Mouse (Mus musculus): ENCODE results near the gene Tsc22d3. TPM values are rescaled to one million over a fixed set of nuclear protein-coding genes. Genes with fewer than 3 reads are reported as not detected.
"Not testable (repeated sequence)": the region's sequence is repeated elsewhere in the genome, so short reads cannot be mapped to it uniquely, and the experiment has no call there.

Tsc22d3 gene
- total and polyA plus RNA-seq, 3 experiments: 133 to 205 (median 140) TPM

- no peak for TF ChIP-seq EP300 (IDR thresholded peaks at IDR 0.05; ENCODE audit: insufficient read depth, low read depth, low read length)
- TF ChIP-seq POLR2A (IDR thresholded peaks at IDR 0.05; ENCODE audit: insufficient read depth, low read depth, low read length): no peak
- no peak for DNase-seq
- H3K9ac ChIP-seq (ENCODE audit: low read depth, low read length): no peak overlapping the region
- no peaks in the 10 kb centered on the region for H3K36me3 ChIP-seq (ENCODE audit: control insufficient read depth, insufficient read depth, low read length)
- peak overlapping the region; percentile 42 for H3K27ac ChIP-seq
- intact Hi-C loops (cut with DNase I): no loop called here
- H3K79me2 ChIP-seq (replicated peaks; ENCODE audit: control insufficient read depth, insufficient read depth, low read length): no peaks in the 10 kb centered on the region
- no peaks in the 10 kb centered on the region for H3K27me3 ChIP-seq (ENCODE audit: control insufficient read depth, insufficient read depth, low read length)
- H3K4me3 ChIP-seq: no peak overlapping the region
- 51% methylated on average over 6 of the region's 6 CpGs for WGBS
- peaks cover 15% of the 10 kb centered on the region for H3K4me1 ChIP-seq (ENCODE audit: control insufficient read depth, insufficient read depth, low read length)
These were observed 93.9 kb downstream of the Tsc22d3 start for GRCm38 (mm10) chrX:140506436-140507180.

- WGBS: 50% methylated on average over 15 of the region's 15 CpGs
- intact Hi-C loops (cut with DNase I): no loop called here
These were observed 94.8 kb downstream of the Tsc22d3 start for GRCm38 (mm10) chrX:140505497-140506238.

DNA sequence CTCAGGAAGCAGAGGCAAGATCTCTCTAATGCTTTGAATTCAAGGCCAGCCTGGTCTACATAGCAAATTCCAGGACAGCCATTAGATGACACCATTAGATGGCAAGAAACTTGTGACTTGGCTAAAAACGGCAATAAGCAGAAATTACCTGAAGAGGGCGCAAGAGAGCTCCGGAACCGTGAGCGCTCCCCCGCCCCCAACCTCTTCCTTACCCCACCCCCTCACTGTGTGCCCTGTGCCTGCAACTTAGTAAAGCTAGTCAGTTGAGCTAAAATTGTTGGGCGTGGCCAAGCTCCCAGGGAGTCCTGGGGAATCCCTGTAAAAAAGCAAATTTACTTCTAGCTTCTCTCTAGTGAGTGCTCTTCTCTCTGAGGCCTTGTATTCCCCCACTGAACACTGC lies 96.6 kb downstream of the Tsc22d3 start:
- no peak overlapping the region for H3K4me3 ChIP-seq
- H3K9ac ChIP-seq (ENCODE audit: low read depth, low read length): no peak overlapping the region
- intact Hi-C loops (cut with DNase I): loop anchor here (1.0 kb wide), 1 partner anchor 39 kb away; no protein-coding TSS in a partner anchor
- peak; percentile 67 to 74 for DNase-seq
- 17% methylated on average over 7 of the region's 7 CpGs for WGBS
- no peaks in the 10 kb centered on the region for H3K79me2 ChIP-seq (replicated peaks; ENCODE audit: control insufficient read depth, insufficient read depth, low read length)
- TF ChIP-seq EP300 (IDR thresholded peaks at IDR 0.05; ENCODE audit: insufficient read depth, low read depth, low read length): no peak
- peak; percentile 84 for TF ChIP-seq CTCF (IDR thresholded peaks at IDR 0.05)
- peak overlapping the region; percentile 31 for H3K27ac ChIP-seq
- H3K36me3 ChIP-seq (ENCODE audit: control insufficient read depth, insufficient read depth, low read length): no peaks in the 10 kb centered on the region
- H3K27me3 ChIP-seq (ENCODE audit: control insufficient read depth, insufficient read depth, low read length): no peaks in the 10 kb centered on the region
- peaks cover 10% of the 10 kb centered on the region for H3K4me1 ChIP-seq (ENCODE audit: control insufficient read depth, insufficient read depth, low read length)

More at GRCm38 (mm10) chrX:140505497-140506238, 94.8 kb downstream of the Tsc22d3 start:
- Histone ChIP-seq H3K4me1 (ENCODE audit: control insufficient read depth, insufficient read depth, low read length) (peaks cover 14% of the 10 kb centered on the region), H3K27me3 (ENCODE audit: control insufficient read depth, insufficient read depth, low read length) (no peaks in the 10 kb centered on the region), H3K79me2 (replicated peaks; ENCODE audit: control insufficient read depth, insufficient read depth, low read length) (no peaks in the 10 kb centered on the region), H3K4me3 (no peak overlapping the region), H3K27ac (peak overlapping the region; percentile 61), H3K36me3 (ENCODE audit: control insufficient read depth, insufficient read depth, low read length) (no peaks in the 10 kb centered on the region), H3K9ac (ENCODE audit: low read depth, low read length) (0 out of 2 replicates have a peak overlapping the region, but pooled peaks have one; percentile 35)
- peak; percentile 78 to 90 for DNase-seq
- no peak for TF ChIP-seq CTCF (IDR thresholded peaks at IDR 0.05)
- peak; percentile 52 for TF ChIP-seq POLR2A (IDR thresholded peaks at IDR 0.05; ENCODE audit: insufficient read depth, low read depth, low read length)
- TF ChIP-seq EP300 (IDR thresholded peaks at IDR 0.05; ENCODE audit: insufficient read depth, low read depth, low read length): peak; percentile 96

- no peaks in the 10 kb centered on the region for H3K79me2 ChIP-seq (replicated peaks; ENCODE audit: control insufficient read depth, insufficient read depth, low read length)
- TF ChIP-seq POLR2A (IDR thresholded peaks at IDR 0.05; ENCODE audit: insufficient read depth, low read depth, low read length) (no peak), EP300 (IDR thresholded peaks at IDR 0.05; ENCODE audit: insufficient read depth, low read depth, low read length) (no peak)
- H3K4me3 ChIP-seq: no peak overlapping the region
- H3K36me3 ChIP-seq (ENCODE audit: control insufficient read depth, insufficient read depth, low read length): no peaks in the 10 kb centered on the region
- peaks cover 10% of the 10 kb centered on the region for H3K4me1 ChIP-seq (ENCODE audit: control insufficient read depth, insufficient read depth, low read length)
- intact Hi-C loops (cut with DNase I): no loop called here
- H3K27ac ChIP-seq: no peak overlapping the region; the same call in 1 of the 2 replicates
- no peak overlapping the region for H3K9ac ChIP-seq (ENCODE audit: low read depth, low read length)
- no peaks in the 10 kb centered on the region for H3K27me3 ChIP-seq (ENCODE audit: control insufficient read depth, insufficient read depth, low read length)
- DNase-seq: peak in 1 of 2 experiments; percentile 20
- WGBS: 38% methylated on average over 9 of the region's 9 CpGs
These were observed 98.8 kb downstream of the Tsc22d3 start for GRCm38 (mm10) chrX:140501401-140502301.

- no peak overlapping the region for H3K4me3 ChIP-seq
- H3K9ac ChIP-seq (ENCODE audit: low read depth, low read length): no peak overlapping the region
- H3K36me3 ChIP-seq (ENCODE audit: control insufficient read depth, insufficient read depth, low read length): no peaks in the 10 kb centered on the region
- no peak overlapping the region for H3K27ac ChIP-seq
- no peak for DNase-seq
- intact Hi-C loops (cut with DNase I): no loop called here
- H3K4me1 ChIP-seq (ENCODE audit: control insufficient read depth, insufficient read depth, low read length): peaks cover 3% of the 10 kb centered on the region
- TF ChIP-seq POLR2A (IDR thresholded peaks at IDR 0.05; ENCODE audit: insufficient read depth, low read depth, low read length): no peak
- no peak for TF ChIP-seq CTCF (IDR thresholded peaks at IDR 0.05)
- no peak for TF ChIP-seq EP300 (IDR thresholded peaks at IDR 0.05; ENCODE audit: insufficient read depth, low read depth, low read length)
- 51% methylated on average over 5 of the region's 5 CpGs for WGBS
- H3K27me3 ChIP-seq (ENCODE audit: control insufficient read depth, insufficient read depth, low read length): no peaks in the 10 kb centered on the region
- no peaks in the 10 kb centered on the region for H3K79me2 ChIP-seq (replicated peaks; ENCODE audit: control insufficient read depth, insufficient read depth, low read length)
These were observed 100.2 kb downstream of the Tsc22d3 start for GRCm38 (mm10) chrX:140500306-140500705.

GRCm38 (mm10) chrX:140498431-140498830 lies 102.0 kb downstream of the Tsc22d3 start:
- H3K27ac ChIP-seq; H3K79me2 ChIP-seq (replicated peaks; ENCODE audit: control insufficient read depth, insufficient read depth, low read length); intact Hi-C loops (cut with DNase I); H3K4me3 ChIP-seq; H3K9ac ChIP-seq (ENCODE audit: low read depth, low read length); H3K4me1 ChIP-seq (ENCODE audit: control insufficient read depth, insufficient read depth, low read length); H3K27me3 ChIP-seq (ENCODE audit: control insufficient read depth, insufficient read depth, low read length); H3K36me3 ChIP-seq (ENCODE audit: control insufficient read depth, insufficient read depth, low read length); DNase-seq: not testable (repeated sequence)
- 45% methylated on average over 4 of the region's 4 CpGs for WGBS
